Mouse (Mus musculus): ENCODE results near the gene Elk3.

GRCm38 (mm10) chr10:93310721-93311411 lies at the start of gene Elk3:
- TF ChIP-seq CTCF (IDR thresholded peaks at IDR 0.05; ENCODE audit: extremely low read depth, insufficient read length, insufficient replicate concordance, low read depth, low read length): no peak
- no peak for TF ChIP-seq POLR2A (IDR thresholded peaks at IDR 0.05; ENCODE audit: low read depth, low read length)

Measured in small intestine, adult 2 months (tissue).